Comparison of ENCODE assay signal across 11 mouse cellular contexts in genomic region chr7:30393631-30394030, GRCm38 (mm10). TPM values are rescaled to one million over a fixed set of nuclear protein-coding genes. Genes with fewer than 3 reads are reported as not detected.
DNase-seq lines count a peak whose midpoint lies in the region; ATAC-seq and TF ChIP-seq lines count a peak whose summit lies in the region.
"Had no signal": no experiment of that assay in that cellular context is flagged by ENCODE, and none has a peak within 500 bp of the region (broad histone marks: within the 10 kb centered on the region; RNA-seq: fewer than 3 reads in every experiment).

No protein-coding gene starts in this region.

- no peaks in the 10 kb centered on the region for H3K9me3 ChIP-seq in heart, postnatal 0 days (replicated peaks; ENCODE audit: control insufficient read depth, low read length)
- H3K9me3 ChIP-seq in liver, embryonic 15.5 days (replicated peaks): no peaks in the 10 kb centered on the region

- no peaks in the 10 kb centered on the region for H3K27me3 ChIP-seq in heart, postnatal 0 days (ENCODE audit: control insufficient read depth, insufficient read depth, low read length)
- H3K27me3 ChIP-seq in spleen, adult 2 months (ENCODE audit: control insufficient read depth, insufficient read depth, low read length): no peaks in the 10 kb centered on the region
- H3K27me3 ChIP-seq in liver, embryonic 15.5 days: no peaks in the 10 kb centered on the region

- TF ChIP-seq CTCF in heart, postnatal 0 days (IDR thresholded peaks at IDR 0.05; ENCODE audit: low read depth): no peak
- no peak for TF ChIP-seq CTCF in spleen, adult 2 months (IDR thresholded peaks at IDR 0.05; ENCODE audit: extremely low read depth, insufficient read depth, insufficient read length, insufficient replicate concordance)

- peak overlapping the region; percentile 82 for H3K27ac ChIP-seq in heart, postnatal 0 days (ENCODE audit: low read depth)
- peak overlapping the region; percentile 85 for H3K27ac ChIP-seq in spleen, adult 2 months (ENCODE audit: insufficient read depth, low read length)
- H3K27ac ChIP-seq in liver, embryonic 15.5 days (replicated peaks): peak overlapping the region; percentile 67

- no peak for ATAC-seq in heart, postnatal 0 days (ENCODE audit: insufficient read depth, low read depth)
- ATAC-seq in liver, embryonic 15.5 days (ENCODE audit: insufficient read depth): no peak

- H3K4me1 ChIP-seq in heart, postnatal 0 days (ENCODE audit: control insufficient read depth, insufficient read depth): no peaks in the 10 kb centered on the region
- peaks cover 13% of the 10 kb centered on the region; the same call in 1 of the 2 replicates for H3K4me1 ChIP-seq in spleen, adult 2 months (ENCODE audit: control insufficient read depth, insufficient read depth, insufficient read length)
- peaks cover 5% of the 10 kb centered on the region; the same call in 1 of the 2 replicates for H3K4me1 ChIP-seq in liver, embryonic 15.5 days (replicated peaks)

- no peak for TF ChIP-seq POLR2A in spleen, adult 2 months (IDR thresholded peaks at IDR 0.05; ENCODE audit: low read depth, low read length)

- DNase-seq in heart, postnatal 0 days (ENCODE audit: low spot score): no peak
- no peak for DNase-seq in heart, postnatal 14 days
- DNase-seq in spleen, adult 2 months (ENCODE audit: low read depth in 1 of 2, low spot score in 2 of 2): no peak
- DNase-seq in spleen, postnatal 10 days (ENCODE audit: low spot score in 2 of 2): no peak
- no peak for DNase-seq in spleen, postnatal 14 days (ENCODE audit: low spot score in 2 of 2)
- DNase-seq in frontal cortex, postnatal 36 days (ENCODE audit: low spot score in 2 of 2): no peak
- DNase-seq in layer of hippocampus, postnatal 14 days (ENCODE audit: low spot score in 2 of 2): no peak
- DNase-seq: adrenal gland, postnatal 25 days; midbrain, embryonic 14.5 days had no signal

- TF ChIP-seq EP300 in heart, postnatal 0 days (IDR thresholded peaks at IDR 0.05; ENCODE audit: low read depth): no peak

- H3K36me3 ChIP-seq in heart, postnatal 0 days (replicated peaks; ENCODE audit: control insufficient read depth, insufficient read depth, low read length): no peaks in the 10 kb centered on the region
- H3K36me3 ChIP-seq in spleen, adult 2 months (ENCODE audit: control insufficient read depth, insufficient read depth, low read length): no peaks in the 10 kb centered on the region
- H3K36me3 ChIP-seq in liver, embryonic 15.5 days (replicated peaks): no peaks in the 10 kb centered on the region

- intact Hi-C loops in heart, postnatal 14 days (cut with DNase I): no loop called here

- H3K4me2 ChIP-seq in heart, postnatal 0 days (ENCODE audit: low read depth, low read length): peak overlapping the region; percentile 1; the same call in 1 of the 2 replicates
- H3K4me2 ChIP-seq in liver, embryonic 15.5 days: no peak overlapping the region

- WGBS in heart, postnatal 0 days: 84% methylated on average over 4 of the region's 4 CpGs
- WGBS in spleen, adult 2 months: 36% methylated on average over 4 of the region's 4 CpGs
- 56% methylated on average over 4 of the region's 4 CpGs for WGBS in liver, embryonic 15.5 days (ENCODE audit: insufficient replicate concordance)

- H3K9ac ChIP-seq in heart, postnatal 0 days (replicated peaks; ENCODE audit: low read depth, low read length): no peak overlapping the region
- H3K9ac ChIP-seq in liver, embryonic 15.5 days: no peak overlapping the region

- no peak overlapping the region for H3K4me3 ChIP-seq in heart, postnatal 0 days (ENCODE audit: low read depth, low read length)
- peak overlapping the region; percentile 29; the same call in 1 of the 2 replicates for H3K4me3 ChIP-seq in spleen, adult 2 months (ENCODE audit: extremely low read depth, insufficient read depth, insufficient read length)
- H3K4me3 ChIP-seq in liver, embryonic 15.5 days (replicated peaks): no peak overlapping the region

RNA-seq across cellular contexts. Expression of gene Tyrobp, which starts 19.9 kb away (rescaled TPM):
- 15.2 and 31.2 TPM in 2 replicates for total RNA-seq in heart, postnatal 0 days (2014; rRNA removed; ENCODE audit: low replicate concordance)
- 30.4 and 35.8 TPM in 2 replicates for polyA plus RNA-seq in heart, postnatal 0 days (2015; fragmentation: Nextera tagmentation; extraction: Ambion mirVana)
- 10 to 100 TPM; 18.6 to 19.9 TPM for total RNA-seq in heart, postnatal 14 days (2021)
- polyA plus RNA-seq in spleen, adult 2 months (2012; rRNA removed): 569 and 738 TPM in 2 replicates
- polyA plus RNA-seq in liver, embryonic 15.5 days (2015; fragmentation: Nextera tagmentation; extraction: Ambion mirVana): 146 and 160 TPM in 2 replicates
- total RNA-seq in layer of hippocampus, postnatal 14 days (2021): 10 to 100 TPM; 26.7 to 30.1 TPM
- total RNA-seq: ES-E14 had no signal

RNA-seq across cellular contexts. Expression of gene Hcst, which starts 26.0 kb away (rescaled TPM):
- not detected in 2 replicates for total RNA-seq in heart, postnatal 0 days (2014; rRNA removed; ENCODE audit: low replicate concordance)
- polyA plus RNA-seq in heart, postnatal 0 days (2015; fragmentation: Nextera tagmentation; extraction: Ambion mirVana): 1.1 and 1.4 TPM in 2 replicates
- 1 to 10 TPM; 1.2 to 1.3 TPM for total RNA-seq in heart, postnatal 14 days (2021)
- 178 and 278 TPM in 2 replicates for polyA plus RNA-seq in spleen, adult 2 months (2012; rRNA removed)
- polyA plus RNA-seq in liver, embryonic 15.5 days (2015; fragmentation: Nextera tagmentation; extraction: Ambion mirVana): 6.7 and 7.0 TPM in 2 replicates
- not detected for total RNA-seq in layer of hippocampus, postnatal 14 days (2021)
- total RNA-seq: ES-E14 had no signal

RNA-seq across cellular contexts. Expression of gene Nfkbid, which starts 27.9 kb away (rescaled TPM):
- total RNA-seq in heart, postnatal 0 days (2014; rRNA removed; ENCODE audit: low replicate concordance): 0.19 and 5.0 TPM in 2 replicates
- 0.38 and 0.44 TPM in 2 replicates for polyA plus RNA-seq in heart, postnatal 0 days (2015; fragmentation: Nextera tagmentation; extraction: Ambion mirVana)
- total RNA-seq in heart, postnatal 14 days (2021): under 1 TPM; 0.67 to 0.71 TPM
- polyA plus RNA-seq in spleen, adult 2 months (2012; rRNA removed): 55.1 and 70.8 TPM in 2 replicates
- 1.6 and 1.8 TPM in 2 replicates for polyA plus RNA-seq in liver, embryonic 15.5 days (2015; fragmentation: Nextera tagmentation; extraction: Ambion mirVana)
- total RNA-seq in layer of hippocampus, postnatal 14 days (2021): 1 to 10 TPM; 3.7 to 3.8 TPM

RNA-seq across cellular contexts. Expression of gene Lrfn3, which starts 31.1 kb away (rescaled TPM):
- total RNA-seq in heart, postnatal 0 days (2014; rRNA removed; ENCODE audit: low replicate concordance): 3.6 and 5.4 TPM in 2 replicates
- polyA plus RNA-seq in heart, postnatal 0 days (2015; fragmentation: Nextera tagmentation; extraction: Ambion mirVana): 0.40 and 0.69 TPM in 2 replicates
- 1 to 10 TPM in 1 of 2 experiments, under 1 TPM in 1; 0.83 to 1.2 TPM for total RNA-seq in heart, postnatal 14 days (2021)
- polyA plus RNA-seq in spleen, adult 2 months (2012; rRNA removed): 2.7 and 3.2 TPM in 2 replicates
- 1.9 and 2.0 TPM in 2 replicates for polyA plus RNA-seq in liver, embryonic 15.5 days (2015; fragmentation: Nextera tagmentation; extraction: Ambion mirVana)
- 10 to 100 TPM; 32.5 to 35.5 TPM for total RNA-seq in layer of hippocampus, postnatal 14 days (2021)

RNA-seq across cellular contexts. Expression of gene Aplp1, which starts 51.7 kb away (rescaled TPM):
- 3.6 and 11.4 TPM in 2 replicates for total RNA-seq in heart, postnatal 0 days (2014; rRNA removed; ENCODE audit: low replicate concordance)
- polyA plus RNA-seq in heart, postnatal 0 days (2015; fragmentation: Nextera tagmentation; extraction: Ambion mirVana): 4.2 and 5.2 TPM in 2 replicates
- 1 to 10 TPM; 4.0 to 4.4 TPM for total RNA-seq in heart, postnatal 14 days (2021)
- polyA plus RNA-seq in spleen, adult 2 months (2012; rRNA removed): 1.9 and 2.3 TPM in 2 replicates
- 5.3 and 6.2 TPM in 2 replicates for polyA plus RNA-seq in liver, embryonic 15.5 days (2015; fragmentation: Nextera tagmentation; extraction: Ambion mirVana)
- 100 to 1,000 TPM; 981 to 987 TPM for total RNA-seq in layer of hippocampus, postnatal 14 days (2021)
